Mouse (Mus musculus): ENCODE data around the gene Ccdc70. TPM values are rescaled to one million over a fixed set of nuclear protein-coding genes. Genes with fewer than 3 reads are reported as not detected.

Gene Ccdc70
- polyA plus RNA-seq, 1 experiment, result not detected

DNA sequence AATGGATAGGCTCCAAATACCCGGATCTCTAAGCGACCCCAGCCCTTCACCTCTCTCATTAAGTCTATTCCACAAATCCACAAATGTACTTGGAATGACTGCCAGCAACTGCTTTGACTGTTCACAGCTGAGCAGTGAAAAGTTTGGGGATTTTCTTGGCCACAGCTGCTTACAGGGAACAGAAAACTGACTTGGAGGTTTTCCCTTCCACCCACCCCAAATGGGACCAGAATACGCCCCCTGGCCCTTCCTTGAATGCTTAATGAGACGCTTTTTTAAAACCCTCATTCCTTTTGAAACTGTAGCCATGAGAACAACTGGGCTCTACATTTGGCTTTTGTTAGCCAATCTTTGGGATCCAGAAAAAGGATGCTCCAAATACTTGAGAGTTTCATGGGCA is 8.6 kb downstream of the Ccdc70 start:
- no peak overlapping the region for H3K4me3 ChIP-seq (ENCODE audit: insufficient read depth, low read length)

DNA sequence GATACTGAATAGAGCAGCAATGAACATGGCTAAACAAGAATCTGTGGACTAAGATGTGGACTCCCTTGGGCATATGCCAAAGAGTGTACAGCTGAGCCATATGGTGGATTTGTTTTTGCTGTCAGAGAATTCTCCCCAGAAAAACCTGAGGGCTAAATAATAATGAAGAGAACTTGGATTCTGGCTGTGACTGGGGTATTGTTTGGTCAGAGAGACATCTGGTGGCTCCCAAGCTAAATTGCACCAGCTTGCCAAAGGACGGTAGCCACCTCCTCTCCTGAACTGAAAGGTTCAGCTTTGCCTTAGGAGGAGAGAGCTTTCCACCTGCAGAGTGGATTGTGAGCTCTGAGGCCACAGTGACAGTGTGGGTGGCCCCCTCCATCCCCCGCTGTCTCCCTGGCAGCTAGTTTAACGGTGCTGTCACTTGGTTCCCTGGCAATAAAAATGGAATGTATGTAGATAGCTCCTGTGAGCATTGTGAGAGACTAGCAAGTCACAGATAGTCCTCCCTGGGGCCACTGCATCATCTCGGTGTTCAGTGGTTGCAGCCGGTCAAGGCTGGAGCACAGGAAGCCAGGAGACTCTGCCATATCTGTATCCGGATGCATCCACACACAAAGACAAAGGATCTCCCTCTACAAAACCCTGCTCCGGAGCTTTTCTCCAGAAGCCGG is 12.2 kb downstream of the Ccdc70 start:
- no peak overlapping the region for H3K4me3 ChIP-seq (ENCODE audit: insufficient read depth, low read length)
- TF ChIP-seq POLR2A (IDR thresholded peaks at IDR 0.05; ENCODE audit: borderline replicate concordance, low read depth, low read length) (no peak), CTCF (IDR thresholded peaks at IDR 0.05; ENCODE audit: low read depth, low read length) (no peak)
- no peaks in the 10 kb centered on the region for H3K4me1 ChIP-seq (ENCODE audit: control insufficient read depth, insufficient read depth, low read length)
- H3K27ac ChIP-seq (ENCODE audit: insufficient read depth, low read depth, low read length), result no peak overlapping the region

More for the DNA sequence above, 8.6 kb downstream of the Ccdc70 start:
- TF ChIP-seq POLR2A (IDR thresholded peaks at IDR 0.05; ENCODE audit: borderline replicate concordance, low read depth, low read length), result no peak
- no peak for TF ChIP-seq CTCF (IDR thresholded peaks at IDR 0.05; ENCODE audit: low read depth, low read length)
- Histone ChIP-seq H3K4me1 (ENCODE audit: control insufficient read depth, insufficient read depth, low read length) (no peaks in the 10 kb centered on the region), H3K27ac (ENCODE audit: insufficient read depth, low read depth, low read length) (no peak overlapping the region)

DNA sequence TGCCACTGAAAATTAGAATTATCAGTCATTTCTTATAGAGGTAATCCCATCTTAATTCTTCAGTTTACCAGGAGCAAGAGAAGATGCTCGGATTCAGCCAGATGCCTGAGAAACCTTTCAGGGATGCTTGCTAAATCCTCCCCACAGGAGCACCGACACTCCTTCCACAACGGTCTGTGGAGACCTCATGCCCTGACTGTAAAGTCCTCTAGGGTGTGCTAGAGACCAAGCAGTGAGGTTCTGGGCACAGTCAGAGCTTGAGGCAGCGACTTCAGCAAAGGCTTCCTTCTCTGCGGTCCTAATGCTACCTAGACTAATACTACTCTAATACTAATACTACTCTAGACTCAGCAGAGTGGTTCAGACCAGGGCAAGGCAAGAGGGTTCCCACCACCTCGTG is 22.6 kb downstream of the Ccdc70 start:
- no peak for TF ChIP-seq POLR2A (IDR thresholded peaks at IDR 0.05; ENCODE audit: borderline replicate concordance, low read depth, low read length)
- TF ChIP-seq CTCF (IDR thresholded peaks at IDR 0.05; ENCODE audit: low read depth, low read length), result no peak
- Histone ChIP-seq H3K4me3 (ENCODE audit: insufficient read depth, low read length) (no peak overlapping the region), H3K4me1 (ENCODE audit: control insufficient read depth, insufficient read depth, low read length) (no peaks in the 10 kb centered on the region), H3K27ac (ENCODE audit: insufficient read depth, low read depth, low read length) (no peak overlapping the region)

DNA sequence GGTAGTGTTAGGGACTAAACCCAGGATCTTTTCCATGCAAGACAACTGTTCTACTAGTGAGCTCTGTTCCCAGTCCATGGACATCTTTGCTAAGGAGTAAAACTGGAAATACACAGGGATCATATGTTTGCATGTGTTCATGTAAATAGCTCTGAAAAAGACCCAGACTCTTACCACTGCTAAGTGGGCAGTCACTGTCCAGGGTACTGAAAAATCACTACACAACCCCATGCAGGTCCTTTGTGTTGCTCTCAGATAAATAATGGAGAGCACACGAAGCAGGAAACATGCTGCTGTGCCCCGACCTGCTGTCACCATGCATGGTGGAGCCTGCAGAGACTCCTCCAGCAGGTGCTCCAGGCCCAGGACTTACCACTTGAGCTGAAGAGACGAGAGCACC is 25.6 kb downstream of the Ccdc70 start:
- no peak overlapping the region for H3K27ac ChIP-seq (ENCODE audit: insufficient read depth, low read depth, low read length)
- TF ChIP-seq POLR2A (IDR thresholded peaks at IDR 0.05; ENCODE audit: borderline replicate concordance, low read depth, low read length), result no peak
- TF ChIP-seq CTCF (IDR thresholded peaks at IDR 0.05; ENCODE audit: low read depth, low read length), result no peak
- H3K4me1 ChIP-seq (ENCODE audit: control insufficient read depth, insufficient read depth, low read length), result no peaks in the 10 kb centered on the region
- no peak overlapping the region for H3K4me3 ChIP-seq (ENCODE audit: insufficient read depth, low read length)

DNA sequence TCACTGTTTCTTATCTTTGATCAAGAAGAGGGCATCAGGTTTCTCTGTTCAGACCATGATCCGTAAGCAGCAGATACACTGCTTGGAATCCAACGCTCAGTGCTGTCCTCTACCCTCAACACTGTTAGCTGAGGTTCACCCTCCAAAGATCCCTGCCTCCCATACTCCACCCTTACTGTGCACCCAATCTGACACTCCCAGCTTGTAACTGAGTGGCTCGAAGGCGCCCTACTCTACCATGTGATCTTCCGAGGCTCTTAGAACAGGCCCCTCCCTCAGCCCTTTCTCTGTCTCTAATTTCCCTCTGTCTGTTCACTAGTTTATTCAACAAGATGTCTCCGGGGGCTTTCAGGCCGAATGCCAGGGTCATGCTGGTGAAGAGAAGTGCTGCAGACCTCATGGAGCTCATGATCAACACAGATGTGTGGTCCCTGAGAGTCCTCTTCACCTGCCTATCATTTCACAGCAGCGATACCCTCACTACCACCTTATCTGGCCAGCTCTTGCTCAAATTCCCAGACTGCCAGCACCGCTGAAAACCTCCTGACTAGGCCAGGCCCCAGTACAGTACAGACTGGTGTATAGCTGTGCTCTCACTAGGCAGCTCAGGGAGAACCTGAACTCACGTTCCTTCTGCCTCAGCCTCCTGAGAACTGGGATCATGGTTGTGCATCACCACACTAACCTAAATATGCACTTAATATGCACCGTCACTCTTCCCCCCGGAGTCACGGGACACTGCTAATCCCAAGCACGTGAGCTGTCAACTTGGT is 35.4 kb downstream of the Ccdc70 start:
- TF ChIP-seq POLR2A (IDR thresholded peaks at IDR 0.05; ENCODE audit: borderline replicate concordance, low read depth, low read length) (no peak), CTCF (IDR thresholded peaks at IDR 0.05; ENCODE audit: low read depth, low read length) (no peak)
- Histone ChIP-seq H3K27ac (ENCODE audit: insufficient read depth, low read depth, low read length) (no peak overlapping the region), H3K4me1 (ENCODE audit: control insufficient read depth, insufficient read depth, low read length) (no peaks in the 10 kb centered on the region), H3K4me3 (ENCODE audit: insufficient read depth, low read length) (no peak overlapping the region)

DNA sequence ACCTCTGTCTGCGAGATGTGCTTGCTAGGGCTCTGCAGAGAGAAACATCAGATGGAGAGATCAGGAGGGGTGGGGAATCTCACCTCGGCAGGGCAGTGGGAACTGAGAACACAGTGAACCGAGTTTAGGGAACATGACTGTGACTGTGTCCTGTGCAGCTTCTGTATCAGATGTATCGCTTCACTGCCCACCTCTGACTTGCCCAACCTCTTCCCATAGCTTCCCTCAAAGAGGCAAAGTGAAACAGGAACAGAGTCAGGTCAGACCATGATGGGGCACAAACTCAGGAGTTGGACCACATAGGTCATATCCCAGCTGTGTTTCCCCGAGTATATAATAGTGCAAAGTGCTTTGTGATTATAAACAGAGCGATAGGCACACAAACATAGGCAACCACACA is 36.8 kb downstream of the Ccdc70 start:
- Histone ChIP-seq H3K4me1 (ENCODE audit: control insufficient read depth, insufficient read depth, low read length) (no peaks in the 10 kb centered on the region), H3K4me3 (ENCODE audit: insufficient read depth, low read length) (no peak overlapping the region), H3K27ac (ENCODE audit: insufficient read depth, low read depth, low read length) (no peak overlapping the region)
- TF ChIP-seq CTCF (IDR thresholded peaks at IDR 0.05; ENCODE audit: low read depth, low read length), result no peak
- TF ChIP-seq POLR2A (IDR thresholded peaks at IDR 0.05; ENCODE audit: borderline replicate concordance, low read depth, low read length), result no peak

DNA sequence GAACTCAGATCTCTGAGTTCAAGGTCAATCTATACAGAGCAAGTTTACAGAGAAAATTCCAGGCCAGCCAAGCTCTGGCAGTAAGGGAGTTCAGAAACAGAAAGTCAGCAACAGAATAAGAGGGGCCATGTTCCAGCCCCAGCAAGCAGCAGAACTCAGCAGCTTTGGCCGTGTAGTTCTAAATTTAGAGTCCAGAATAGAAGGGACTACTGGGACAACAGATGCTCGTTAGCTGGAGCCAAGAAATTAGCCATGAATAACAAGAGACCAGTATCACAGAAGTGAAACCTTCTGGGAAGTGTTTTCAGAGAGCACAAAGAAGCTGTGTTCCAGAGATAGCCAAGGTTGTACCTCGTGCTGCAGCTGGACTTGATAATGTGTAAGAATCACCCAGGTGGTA is 39.8 kb downstream of the Ccdc70 start:
- TF ChIP-seq POLR2A (IDR thresholded peaks at IDR 0.05; ENCODE audit: borderline replicate concordance, low read depth, low read length) (no peak), CTCF (IDR thresholded peaks at IDR 0.05; ENCODE audit: low read depth, low read length) (no peak)
- no peak overlapping the region for H3K4me3 ChIP-seq (ENCODE audit: insufficient read depth, low read length)
- H3K4me1 ChIP-seq (ENCODE audit: control insufficient read depth, insufficient read depth, low read length), result no peaks in the 10 kb centered on the region
- no peak overlapping the region for H3K27ac ChIP-seq (ENCODE audit: insufficient read depth, low read depth, low read length)

DNA sequence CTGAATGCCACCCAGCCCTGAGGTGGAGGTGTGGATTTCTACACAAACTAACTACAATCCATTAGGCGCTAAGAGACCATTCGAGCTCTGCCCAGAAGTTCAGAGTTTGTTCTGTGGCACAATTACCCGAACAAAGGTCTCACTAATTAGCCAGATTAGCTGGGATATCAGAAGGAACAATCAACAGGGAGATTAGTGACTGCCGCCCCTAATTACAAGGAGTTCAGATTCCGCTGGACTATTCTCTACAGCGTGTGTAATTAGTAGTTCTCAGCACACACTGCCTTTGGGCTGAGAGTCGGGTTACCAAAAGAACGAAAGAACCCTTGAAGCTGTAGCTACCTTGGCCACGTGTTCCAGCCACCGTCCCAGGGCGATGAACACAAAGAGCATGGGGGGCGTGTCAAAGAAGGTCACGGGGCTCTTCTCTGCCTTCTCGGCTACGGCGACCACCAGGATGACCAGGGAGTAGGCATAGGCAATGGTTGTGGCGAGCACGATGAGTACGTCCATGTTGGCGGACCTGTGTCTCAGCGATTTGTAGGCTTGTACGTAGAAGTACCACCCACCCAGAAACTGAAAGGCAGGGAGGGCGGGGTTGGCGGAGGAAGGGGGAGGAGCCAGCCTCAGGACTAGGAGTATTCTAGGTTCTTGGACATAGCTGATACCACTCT is 43.6 kb downstream of the Ccdc70 start:
- Histone ChIP-seq H3K4me3 (ENCODE audit: insufficient read depth, low read length) (no peak overlapping the region), H3K27ac (ENCODE audit: insufficient read depth, low read depth, low read length) (no peak overlapping the region), H3K4me1 (ENCODE audit: control insufficient read depth, insufficient read depth, low read length) (no peaks in the 10 kb centered on the region)
- TF ChIP-seq CTCF (IDR thresholded peaks at IDR 0.05; ENCODE audit: low read depth, low read length) (no peak), POLR2A (IDR thresholded peaks at IDR 0.05; ENCODE audit: borderline replicate concordance, low read depth, low read length) (no peak)

DNA sequence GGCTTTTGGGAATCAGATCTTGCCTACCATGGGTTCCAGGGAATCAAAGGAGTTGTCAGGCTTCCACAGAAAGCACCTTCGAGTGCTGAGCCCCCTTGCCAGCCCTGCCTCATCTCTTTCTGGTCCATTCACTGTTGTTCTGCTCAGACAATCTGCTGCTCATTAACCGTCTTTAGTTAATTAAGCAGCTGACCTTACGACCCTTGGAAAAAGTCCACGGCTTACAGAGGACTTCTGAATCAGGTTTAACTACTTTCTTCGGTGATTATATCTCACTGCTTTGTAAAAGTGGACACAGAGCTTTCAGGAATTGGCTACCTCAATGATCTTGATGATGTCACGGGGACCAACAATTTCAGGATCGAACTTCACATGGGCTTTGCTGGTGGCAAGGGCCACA is 48.2 kb downstream of the Ccdc70 start:
- H3K27ac ChIP-seq (ENCODE audit: insufficient read depth, low read depth, low read length), result no peak overlapping the region
- TF ChIP-seq CTCF (IDR thresholded peaks at IDR 0.05; ENCODE audit: low read depth, low read length) (no peak), POLR2A (IDR thresholded peaks at IDR 0.05; ENCODE audit: borderline replicate concordance, low read depth, low read length) (no peak)
- H3K4me1 ChIP-seq (ENCODE audit: control insufficient read depth, insufficient read depth, low read length), result no peaks in the 10 kb centered on the region
- H3K4me3 ChIP-seq (ENCODE audit: insufficient read depth, low read length), result no peak overlapping the region

DNA sequence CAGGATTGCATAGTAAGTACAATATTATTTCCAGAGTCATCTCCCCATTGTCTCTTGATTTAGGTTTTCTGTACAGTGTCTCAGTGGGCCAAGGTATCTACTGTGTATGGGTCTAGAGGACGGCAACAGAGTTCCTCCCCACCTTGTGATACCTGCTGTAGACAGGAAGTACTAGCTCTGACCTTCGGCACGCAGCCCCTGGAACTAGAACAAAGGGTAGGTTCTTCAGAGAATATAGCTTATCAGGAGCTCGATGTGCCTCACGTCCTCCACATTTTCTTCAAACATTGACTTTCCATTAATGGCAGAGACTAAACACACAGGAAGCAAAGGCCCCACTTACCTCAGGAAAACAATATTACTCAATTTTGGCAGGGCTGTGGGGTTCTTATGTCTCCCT is 49.9 kb downstream of the Ccdc70 start:
- no peaks in the 10 kb centered on the region for H3K4me1 ChIP-seq (ENCODE audit: control insufficient read depth, insufficient read depth, low read length)
- TF ChIP-seq POLR2A (IDR thresholded peaks at IDR 0.05; ENCODE audit: borderline replicate concordance, low read depth, low read length), result no peak
- TF ChIP-seq CTCF (IDR thresholded peaks at IDR 0.05; ENCODE audit: low read depth, low read length), result no peak

More for the DNA sequence above, 49.9 kb downstream of the Ccdc70 start:
- no peak overlapping the region for H3K4me3 ChIP-seq (ENCODE audit: insufficient read depth, low read length)
- H3K27ac ChIP-seq (ENCODE audit: insufficient read depth, low read depth, low read length), result no peak overlapping the region
